ENCODE assay signal across 47 mouse cellular contexts in genomic region chr10:129702910-129703309, GRCm38 (mm10). TPM values are rescaled to one million over a fixed set of nuclear protein-coding genes. Genes with fewer than 3 reads are reported as not detected.
"Had no signal": no experiment of that assay in that cellular context is flagged by ENCODE, and none has a peak within 500 bp of the region (broad histone marks: within the 10 kb centered on the region; RNA-seq: fewer than 3 reads in every experiment).

TSS of gene Olfr804 (plus strand) at chr10:129703210.

- H3K4me3 ChIP-seq: left cerebral cortex, adult 2 months; limb, embryonic 10.5 days; limb, embryonic 12.5 days; limb, embryonic 13.5 days; limb, embryonic 15.5 days; liver, embryonic 12.5 days; liver, embryonic 13.5 days; liver, embryonic 15.5 days; lung, embryonic 15.5 days; megakaryocyte, embryonic 14.5 days; midbrain, embryonic 10.5 days; midbrain, embryonic 12.5 days; midbrain, embryonic 13.5 days; midbrain, embryonic 15.5 days; myocyte; neural tube, embryonic 12.5 days had no signal

- H3K27ac ChIP-seq: left cerebral cortex, adult 2 months; limb, embryonic 10.5 days; limb, embryonic 12.5 days; limb, embryonic 13.5 days; limb, embryonic 15.5 days; liver, embryonic 12.5 days; liver, embryonic 13.5 days; liver, embryonic 14.5 days; liver, embryonic 15.5 days; lung, embryonic 15.5 days; midbrain, embryonic 10.5 days; midbrain, embryonic 12.5 days; midbrain, embryonic 13.5 days; midbrain, embryonic 15.5 days; neural tube, embryonic 12.5 days had no signal

- H3K36me3 ChIP-seq: limb, embryonic 10.5 days; limb, embryonic 12.5 days; limb, embryonic 13.5 days; limb, embryonic 15.5 days; liver, embryonic 12.5 days; liver, embryonic 13.5 days; liver, embryonic 15.5 days; lung, embryonic 15.5 days; midbrain, embryonic 10.5 days; midbrain, embryonic 12.5 days; midbrain, embryonic 13.5 days; midbrain, embryonic 15.5 days; neural tube, embryonic 12.5 days had no signal

- DNase-seq: left cerebral cortex, postnatal 4 days; liver; liver, embryonic 13.5 days; liver, postnatal 0 days; lung, adult 18-20 months; lung, adult 2 months; lung, embryonic 14.5 days; lung, postnatal 10 days; lung, postnatal 14 days; lung, postnatal 36 days; lung, postnatal 4 days; midbrain, embryonic 14.5 days had no signal

RNA-seq across cellular contexts. Expression of gene Olfr804, which starts in this region (rescaled TPM):
- total RNA-seq: left cerebral cortex, adult 2 months; left cerebral cortex, adult 8-10 months; left cerebral cortex, postnatal 10 days; left cerebral cortex, postnatal 14 days; left cerebral cortex, postnatal 25 days; left cerebral cortex, postnatal 4 days; liver, adult 2 months; megakaryocyte progenitor cell, adult 5-6 weeks; megakaryocyte, adult 5-6 weeks; megakaryocyte-erythroid progenitor cell, adult 5-6 weeks; midbrain, postnatal 0 days; monocyte, adult 5-6 weeks had no signal
- polyA plus RNA-seq: limb, embryonic 10.5 days; limb, embryonic 11.5 days; limb, embryonic 12.5 days; limb, embryonic 13.5 days; limb, embryonic 14.5 days; limb, embryonic 15.5 days; liver, adult 2 months; liver, embryonic 11.5 days; liver, embryonic 12.5 days; liver, embryonic 13.5 days; liver, embryonic 14.5 days; liver, embryonic 15.5 days; liver, embryonic 16.5 days; liver, postnatal 0 days; lung, adult 2 months; lung, embryonic 14.5 days; lung, embryonic 15.5 days; lung, embryonic 16.5 days; lung, postnatal 0 days; midbrain, embryonic 10.5 days; midbrain, embryonic 11.5 days; midbrain, embryonic 12.5 days; midbrain, embryonic 13.5 days; midbrain, embryonic 14.5 days; midbrain, embryonic 15.5 days; midbrain, embryonic 16.5 days; midbrain, postnatal 0 days; myocyte; neural tube, embryonic 11.5 days; neural tube, embryonic 12.5 days had no signal
